Mouse (Mus musculus) cerebellum, postnatal 10 days (tissue): ENCODE measurements around the gene Zfp385c.
A peak's percentile ranks its signal among the peaks of the same experiment; 100 is the strongest.

Experiments used
- DNase-seq, 2 experiments: peaks; one replicate each; pipeline ENCODE4 v3.0.0; 2021; ENCODE audit warnings: mixed read lengths in 2 of 2

Gene Zfp385c

DNA sequence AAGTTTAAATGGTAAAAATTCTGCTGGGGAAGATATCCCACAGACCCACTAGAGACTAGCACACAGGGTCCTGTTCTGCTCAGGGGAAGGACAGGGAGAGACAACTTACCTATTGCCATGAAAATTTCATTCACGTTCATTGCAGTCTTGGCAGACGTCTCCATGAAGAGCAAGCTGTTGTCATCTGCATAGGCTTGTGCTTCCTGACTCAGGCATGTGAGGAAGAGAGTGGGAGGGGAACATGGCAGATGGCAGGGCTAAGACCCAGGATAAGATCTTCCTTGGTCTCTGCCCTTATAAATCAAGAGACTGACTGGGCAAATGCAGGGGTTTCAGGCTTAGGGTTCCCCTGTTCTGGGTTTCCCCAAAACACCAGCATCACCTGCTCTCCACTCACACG, 24.4 kb upstream of the Zfp385c start:
- no peak for DNase-seq

DNA sequence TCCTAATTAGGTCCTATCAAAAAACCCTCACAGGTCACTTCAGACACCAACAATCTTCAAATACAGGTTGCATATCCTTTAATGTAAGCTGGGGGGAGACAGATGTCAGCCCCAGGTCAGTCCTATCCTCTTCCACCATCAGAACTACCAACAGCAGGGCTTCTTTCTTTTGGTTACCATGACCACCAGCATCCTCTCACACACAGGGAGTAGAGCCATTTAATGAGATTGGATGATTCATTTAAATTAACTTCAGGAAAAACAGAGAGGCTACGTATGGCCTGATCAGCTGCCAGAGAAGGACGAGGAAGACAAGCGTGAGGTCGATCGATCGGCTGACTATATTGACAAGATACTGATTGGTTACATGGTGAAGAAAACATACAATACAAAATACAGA, 22.7 kb upstream of the Zfp385c start:
- no peak for DNase-seq

DNA sequence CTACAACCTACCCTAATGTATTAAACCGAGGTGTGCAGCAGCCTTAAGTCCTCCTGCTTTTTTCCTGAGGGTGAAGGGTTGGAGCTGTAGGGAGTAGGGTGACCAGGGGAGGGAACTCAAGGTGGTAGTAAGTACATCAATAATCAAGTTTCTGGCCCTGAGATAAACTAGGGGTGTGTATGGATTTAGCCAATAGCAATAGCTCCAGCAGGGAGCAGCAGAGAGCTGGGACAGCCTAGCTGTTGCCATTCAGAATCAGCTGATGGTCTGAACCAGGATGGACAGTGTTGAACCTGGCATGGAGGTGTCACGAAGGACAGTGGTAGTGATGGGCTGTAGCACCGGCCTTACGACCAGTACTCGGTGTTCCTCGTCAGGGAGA, 22.3 kb upstream of the Zfp385c start:
- DNase-seq: peak; percentile 94 to 96

- peak; percentile 43 to 52 for DNase-seq
Measured at GRCm38 (mm10) chr11:100713735-100714533, 21.7 kb upstream of the Zfp385c start, which contains the start of gene Hspb9. TSS of gene Hspb9 (plus strand) at chr11:100713850.

GRCm38 (mm10) chr11:100713174-100713573, 20.9 kb upstream of the Zfp385c start:
- no peak for DNase-seq

- DNase-seq: peak; percentile 92 to 94
Measured at GRCm38 (mm10) chr11:100711783-100712615, 19.7 kb upstream of the Zfp385c start, which contains the start of gene Kat2a. TSS of gene Kat2a (minus strand) at chr11:100712465.

DNA sequence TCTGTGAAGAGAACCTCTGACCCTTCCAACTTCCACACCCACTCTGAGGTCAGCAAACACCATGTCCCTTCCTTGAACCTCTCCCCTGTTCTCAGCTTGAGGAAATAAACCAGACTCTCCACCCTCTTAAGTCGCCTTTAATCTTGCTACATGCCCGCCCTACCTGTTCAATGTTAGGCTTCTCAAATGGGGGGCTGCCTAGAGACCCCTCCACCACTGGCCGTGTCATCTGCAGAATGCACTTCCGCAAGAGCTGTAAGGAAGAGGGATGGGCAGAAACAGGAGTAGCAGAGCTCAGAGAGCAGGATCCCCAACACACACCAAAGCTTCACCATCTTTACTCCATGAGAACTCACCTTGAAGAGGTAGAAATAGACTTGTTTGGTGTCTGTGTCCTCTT, 18.7 kb upstream of the Zfp385c start:
- DNase-seq: no peak

- no peak for DNase-seq
Measured at GRCm38 (mm10) chr11:100710528-100710927, 18.3 kb upstream of the Zfp385c start.

DNA sequence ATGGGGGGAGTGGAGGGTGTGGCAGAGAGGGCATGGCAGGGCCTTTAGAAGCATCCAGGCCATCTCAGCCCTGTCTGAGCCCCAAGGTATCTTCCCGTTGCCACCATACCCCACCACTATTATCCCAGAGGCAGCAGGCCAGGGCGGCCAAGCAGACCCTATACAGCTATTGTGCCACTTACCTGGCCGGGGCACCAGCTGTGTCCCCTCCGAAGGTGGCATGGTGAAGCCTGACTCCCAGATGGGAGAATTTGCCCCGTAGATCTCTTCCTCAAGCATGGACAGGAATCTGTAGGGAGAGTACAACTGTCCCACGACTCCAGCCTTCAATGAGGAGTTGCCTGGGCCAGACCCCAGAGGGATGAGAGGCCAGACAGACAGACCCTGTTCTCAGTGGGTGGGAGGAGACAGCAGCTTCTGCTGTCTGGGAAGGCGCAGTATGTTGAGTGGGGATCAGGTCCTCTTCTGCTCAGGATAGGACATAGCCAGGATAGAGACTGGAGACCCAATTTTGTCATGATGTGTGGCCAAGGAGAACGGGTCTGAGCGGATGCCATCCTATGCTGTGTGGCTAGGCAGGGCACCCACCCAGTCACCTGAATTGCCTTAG, 17.1 kb upstream of the Zfp385c start:
- DNase-seq: no peak

DNA sequence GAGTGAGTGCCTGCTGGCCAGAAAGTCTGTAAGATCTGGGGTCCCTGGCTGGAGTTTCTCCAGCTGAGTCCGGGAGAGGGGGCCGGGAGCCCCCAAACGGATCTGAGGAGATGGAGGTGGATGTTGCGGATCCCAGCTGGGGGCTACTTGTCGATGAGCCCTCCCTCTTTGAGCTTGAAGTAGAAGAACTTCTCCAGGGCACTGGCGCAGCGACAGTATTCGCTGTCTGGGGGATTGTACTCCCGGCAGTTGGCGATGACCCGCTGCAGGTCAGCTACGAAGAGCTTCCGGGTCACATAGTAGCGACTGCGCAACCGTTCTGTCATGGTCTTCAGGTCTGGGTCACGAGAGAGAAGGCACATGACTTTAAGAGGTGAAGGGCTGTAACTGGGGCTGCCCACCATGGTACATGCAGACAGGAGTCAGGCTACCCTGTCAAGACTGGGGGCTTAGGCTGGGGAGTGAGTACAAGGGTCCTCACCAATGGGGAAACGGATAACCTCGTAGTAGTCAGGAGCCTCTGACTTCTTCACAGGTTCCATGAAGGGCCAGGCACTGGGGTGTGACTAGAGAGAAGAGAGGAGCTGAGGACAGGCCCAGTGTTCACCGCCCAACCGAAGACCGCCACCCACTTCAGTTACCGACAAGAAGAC, 13.0 kb upstream of the Zfp385c start:
- DNase-seq: no peak

DNA sequence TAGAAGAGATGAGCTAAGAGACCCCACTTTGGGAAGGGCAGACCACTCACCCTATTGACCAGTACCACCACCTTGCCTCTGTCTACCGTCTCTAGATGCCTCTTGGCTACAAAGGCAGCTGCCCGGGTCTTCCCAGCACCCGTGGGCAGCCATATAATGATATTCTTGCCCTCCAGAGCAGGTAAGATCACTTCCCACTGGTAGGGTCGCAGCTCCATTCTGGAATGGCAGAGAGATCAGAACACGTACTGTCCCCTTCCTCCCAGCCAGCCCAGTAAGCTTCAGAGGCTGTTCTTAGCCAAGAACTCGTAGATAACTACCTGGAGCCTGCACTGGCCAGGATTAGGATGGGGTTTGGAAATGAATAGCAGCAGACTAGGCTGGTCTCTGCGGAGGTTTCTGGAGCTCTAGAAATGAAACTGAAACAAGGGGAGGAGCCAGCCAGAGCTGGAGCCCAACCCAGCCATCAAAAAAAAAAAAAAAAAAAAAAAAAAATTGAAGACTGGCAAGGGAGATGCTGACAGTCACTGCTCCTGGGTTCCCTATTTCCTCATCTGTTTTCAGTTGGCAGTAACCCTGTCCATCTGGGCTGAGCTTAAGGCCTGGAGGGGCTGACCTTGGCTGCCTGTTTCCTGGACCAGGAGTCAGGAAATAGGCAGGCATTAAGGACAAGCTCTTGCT, 11.7 kb upstream of the Zfp385c start, which contains the start of gene Dhx58:
Gene Dhx58 (minus strand): TSS at position 421 of the 681 bp plus-strand sequence.
- no peak for DNase-seq

GRCm38 (mm10) chr11:100703366-100703765, 11.1 kb upstream of the Zfp385c start:
- DNase-seq: no peak

DNA sequence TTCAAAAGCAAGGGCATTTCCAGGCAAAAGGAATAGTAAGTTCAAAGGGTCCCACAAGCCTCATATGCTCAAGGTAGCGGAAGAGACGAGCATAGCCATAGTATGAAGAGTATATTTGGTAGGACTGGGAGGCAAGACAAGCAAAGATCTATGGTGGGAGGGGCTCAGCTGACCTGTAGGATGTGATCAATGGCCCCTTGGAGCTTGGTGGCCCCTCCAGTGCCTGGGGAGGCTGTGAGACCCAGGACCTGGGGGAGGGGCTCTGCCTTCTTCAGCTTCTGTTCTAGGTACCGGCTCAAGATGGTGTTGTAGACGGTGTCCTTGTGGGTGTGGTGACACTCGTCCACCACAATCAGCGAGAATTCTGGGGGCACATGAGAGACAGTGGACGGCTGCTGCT, 10.7 kb upstream of the Zfp385c start:
- DNase-seq: no peak

- DNase-seq: peak; percentile 83 to 87
Measured at GRCm38 (mm10) chr11:100702081-100702851, 10.0 kb upstream of the Zfp385c start.

- peak in 1 of 2 experiments; percentile 49 for DNase-seq
Measured at GRCm38 (mm10) chr11:100701301-100701700, 9.0 kb upstream of the Zfp385c start.

DNA sequence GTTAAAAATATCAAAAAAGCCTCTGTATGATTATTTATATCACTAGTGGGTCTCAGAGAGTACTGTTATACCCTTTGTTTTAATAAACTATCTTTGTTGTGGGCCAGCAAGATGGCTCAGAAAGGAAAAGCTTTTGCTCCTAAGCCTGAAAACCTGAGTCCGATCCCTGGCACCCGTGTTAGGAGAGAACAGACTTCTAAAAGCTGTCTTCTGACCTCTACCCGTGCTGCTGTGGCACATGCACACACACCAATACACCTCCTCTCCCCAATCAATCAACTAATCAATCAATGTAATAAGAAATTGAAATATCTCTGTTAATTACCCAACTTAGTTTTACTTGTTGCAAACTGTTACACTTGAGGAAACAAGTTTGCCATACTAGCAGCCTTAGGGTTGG, 8.5 kb upstream of the Zfp385c start:
- DNase-seq: no peak

DNA sequence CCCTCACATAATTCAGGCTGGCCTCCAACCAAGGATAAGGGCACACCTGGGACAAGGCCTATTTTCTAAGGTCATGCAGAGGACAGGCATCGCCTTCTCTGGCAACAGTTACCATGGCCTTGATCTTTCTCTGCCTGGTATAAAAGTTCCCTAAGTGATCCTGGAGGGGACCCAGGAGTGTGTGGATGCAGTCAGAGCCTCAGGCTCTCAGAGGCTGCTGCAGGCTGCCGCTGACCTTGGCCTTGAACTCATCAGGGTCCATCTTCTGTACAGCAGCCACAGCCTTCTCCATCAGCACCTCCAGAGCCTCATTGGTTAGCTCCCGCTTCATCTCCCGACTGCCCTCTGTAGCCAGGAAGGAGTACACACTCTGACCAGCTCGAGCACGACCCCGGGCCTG, 5.7 kb upstream of the Zfp385c start:
- no peak for DNase-seq

- peak; percentile 94 to 96 for DNase-seq
Measured at GRCm38 (mm10) chr11:100694926-100695325, 2.7 kb upstream of the Zfp385c start.

DNA sequence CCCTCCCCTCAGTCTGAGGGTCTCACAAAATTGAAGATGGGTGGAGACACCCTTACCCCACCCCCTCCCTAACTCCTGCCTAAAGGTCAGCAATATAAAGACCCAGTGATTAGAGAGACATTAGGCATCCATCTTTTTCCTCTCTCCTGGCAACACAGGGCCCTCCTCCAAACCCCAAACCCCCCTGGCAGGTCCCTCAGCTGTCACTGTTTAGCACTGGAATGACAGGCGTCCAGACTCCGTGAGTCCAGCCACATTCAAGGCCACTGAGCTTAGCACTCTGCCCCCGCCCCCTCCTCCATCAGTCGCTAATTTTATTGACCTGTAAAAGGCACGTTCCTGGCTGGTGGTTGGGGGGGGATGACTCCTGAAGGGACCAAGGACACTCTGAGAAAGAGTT, 899 bp upstream of the Zfp385c start:
- no peak for DNase-seq

GRCm38 (mm10) chr11:100690389-100690788, 1.9 kb downstream of the Zfp385c start:
- no peak for DNase-seq

GRCm38 (mm10) chr11:100688443-100688842, 3.8 kb downstream of the Zfp385c start:
- DNase-seq: no peak
